Mouse (Mus musculus): ENCODE results near the gene Unk. TPM values are rescaled to one million over a fixed set of nuclear protein-coding genes. Genes with fewer than 3 reads are reported as not detected.

Unk gene
- total and polyA plus RNA-seq, 2 experiments from 2014 or later: 22.5 to 43.8 TPM

GRCm38 (mm10) chr11:116076836-116077235 is 46.7 kb downstream of the Unk start:
- 0 out of 2 replicates have a peak, but pooled peaks cover 3% of the 10 kb centered on the region for H3K4me1 ChIP-seq (ENCODE audit: insufficient read depth)

GRCm38 (mm10) chr11:116077446-116078204 is 47.5 kb downstream of the Unk start, which contains the start of gene Unc13d:
Gene Unc13d, minus strand, starts transcription at chr11:116077961.
- Histone ChIP-seq H3K4me1 (ENCODE audit: insufficient read depth) (0 out of 2 replicates have a peak, but pooled peaks cover 3% of the 10 kb centered on the region), H3K27ac (ENCODE audit: low read depth, low read length) (no peak within 1 kb of the TSS), H3K27me3 (ENCODE audit: insufficient read depth, low read length) (no peaks in the 10 kb centered on the region), H3K4me3 (ENCODE audit: low read depth, low read length) (no peak within 1 kb of the TSS), H3K9me3 (ENCODE audit: low read length) (no peaks in the 10 kb centered on the region), H3K4me2 (ENCODE audit: low read depth) (0 out of 2 replicates have a peak within 1 kb of the TSS, but pooled peaks have one; percentile 19), H3K9ac (0 out of 2 replicates have a peak within 1 kb of the TSS, but pooled peaks have one; percentile 14), H3K36me3 (ENCODE audit: insufficient read depth) (peaks cover 40% of the 10 kb centered on the region)
- ATAC-seq: no peak
- WGBS: 71% methylated on average over 22 of the region's 22 CpGs
- DNase-seq: no peak
- TF ChIP-seq CTCF (IDR thresholded peaks at IDR 0.05; ENCODE audit: low read depth): no peak

More at GRCm38 (mm10) chr11:116076836-116077235, 46.7 kb downstream of the Unk start:
- no peak overlapping the region for H3K9ac ChIP-seq
- peaks cover 32% of the 10 kb centered on the region for H3K36me3 ChIP-seq (ENCODE audit: insufficient read depth)
- no peaks in the 10 kb centered on the region for H3K9me3 ChIP-seq (ENCODE audit: low read length)
- no peaks in the 10 kb centered on the region for H3K27me3 ChIP-seq (ENCODE audit: insufficient read depth, low read length)
- H3K27ac ChIP-seq (ENCODE audit: low read depth, low read length): no peak overlapping the region
- WGBS: 88% methylated on average over 7 of the region's 7 CpGs
- DNase-seq (no peak), ATAC-seq (no peak)
- H3K4me2 ChIP-seq (ENCODE audit: low read depth): no peak overlapping the region
- H3K4me3 ChIP-seq (ENCODE audit: low read depth, low read length): no peak overlapping the region
- TF ChIP-seq CTCF (IDR thresholded peaks at IDR 0.05; ENCODE audit: low read depth): no peak

- ATAC-seq (peak; percentile 43; the same call in 1 of the 2 replicates), DNase-seq (no peak)
- Histone ChIP-seq H3K9me3 (ENCODE audit: low read length) (no peaks in the 10 kb centered on the region), H3K36me3 (ENCODE audit: insufficient read depth) (peaks cover 44% of the 10 kb centered on the region), H3K4me2 (ENCODE audit: low read depth) (0 out of 2 replicates have a peak overlapping the region, but pooled peaks have one; percentile 19), H3K9ac (0 out of 2 replicates have a peak overlapping the region, but pooled peaks have one; percentile 14), H3K4me3 (ENCODE audit: low read depth, low read length) (no peak overlapping the region), H3K27me3 (ENCODE audit: insufficient read depth, low read length) (no peaks in the 10 kb centered on the region), H3K27ac (ENCODE audit: low read depth, low read length) (no peak overlapping the region), H3K4me1 (ENCODE audit: insufficient read depth) (0 out of 2 replicates have a peak, but pooled peaks cover 3% of the 10 kb centered on the region)
- no peak for TF ChIP-seq CTCF (IDR thresholded peaks at IDR 0.05; ENCODE audit: low read depth)
- WGBS: 12% methylated on average over 16 of the region's 16 CpGs
Observed at GRCm38 (mm10) chr11:116078221-116078620, 48.1 kb downstream of the Unk start.

- Histone ChIP-seq H3K36me3 (ENCODE audit: insufficient read depth) (peaks cover 50% of the 10 kb centered on the region), H3K9me3 (ENCODE audit: low read length) (no peaks in the 10 kb centered on the region), H3K4me3 (ENCODE audit: low read depth, low read length) (no peak overlapping the region), H3K27ac (ENCODE audit: low read depth, low read length) (no peak overlapping the region), H3K4me2 (ENCODE audit: low read depth) (no peak overlapping the region), H3K9ac (no peak overlapping the region), H3K27me3 (ENCODE audit: insufficient read depth, low read length) (no peaks in the 10 kb centered on the region), H3K4me1 (ENCODE audit: insufficient read depth) (0 out of 2 replicates have a peak, but pooled peaks cover 3% of the 10 kb centered on the region)
- no peak for DNase-seq
- ATAC-seq: no peak
- 51% methylated on average over 10 of the region's 10 CpGs for WGBS
- no peak for TF ChIP-seq CTCF (IDR thresholded peaks at IDR 0.05; ENCODE audit: low read depth)
Observed at GRCm38 (mm10) chr11:116078676-116079320, 48.7 kb downstream of the Unk start.

- Histone ChIP-seq H3K27ac (ENCODE audit: low read depth, low read length) (no peak overlapping the region), H3K9ac (no peak overlapping the region), H3K9me3 (ENCODE audit: low read length) (no peaks in the 10 kb centered on the region), H3K4me3 (ENCODE audit: low read depth, low read length) (no peak overlapping the region), H3K4me2 (ENCODE audit: low read depth) (no peak overlapping the region), H3K36me3 (ENCODE audit: insufficient read depth) (peaks cover 51% of the 10 kb centered on the region), H3K4me1 (ENCODE audit: insufficient read depth) (0 out of 2 replicates have a peak, but pooled peaks cover 3% of the 10 kb centered on the region), H3K27me3 (ENCODE audit: insufficient read depth, low read length) (no peaks in the 10 kb centered on the region)
- DNase-seq (no peak), ATAC-seq (no peak)
- TF ChIP-seq CTCF (IDR thresholded peaks at IDR 0.05; ENCODE audit: low read depth): no peak
- 69% methylated on average over 10 of the region's 10 CpGs for WGBS
Observed at GRCm38 (mm10) chr11:116079511-116079910, 49.4 kb downstream of the Unk start.

GRCm38 (mm10) chr11:116081081-116081480 is 51.0 kb downstream of the Unk start:
- no peak overlapping the region for H3K4me3 ChIP-seq (ENCODE audit: low read depth, low read length)
- no peaks in the 10 kb centered on the region for H3K9me3 ChIP-seq (ENCODE audit: low read length)
- no peak overlapping the region for H3K27ac ChIP-seq (ENCODE audit: low read depth, low read length)
- no peaks in the 10 kb centered on the region for H3K27me3 ChIP-seq (ENCODE audit: insufficient read depth, low read length)
- DNase-seq (no peak), ATAC-seq (no peak)
- H3K9ac ChIP-seq: no peak overlapping the region
- 0 out of 2 replicates have a peak, but pooled peaks cover 4% of the 10 kb centered on the region for H3K4me1 ChIP-seq (ENCODE audit: insufficient read depth)
- 69% methylated on average over 6 of the region's 6 CpGs for WGBS
- peaks cover 51% of the 10 kb centered on the region for H3K36me3 ChIP-seq (ENCODE audit: insufficient read depth)
- no peak overlapping the region for H3K4me2 ChIP-seq (ENCODE audit: low read depth)
- TF ChIP-seq CTCF (IDR thresholded peaks at IDR 0.05; ENCODE audit: low read depth): peak; percentile 43
